In genomic region chr2:25197191-25197590, GRCm38 (mm10) we compare ENCODE assay signal across 11 mouse cellular contexts. TPM values are rescaled to one million over a fixed set of nuclear protein-coding genes. Genes with fewer than 3 reads are reported as not detected.
DNase-seq lines count a peak whose midpoint lies in the region; ATAC-seq and TF ChIP-seq lines count a peak whose summit lies in the region.
"Had no signal": no experiment of that assay in that cellular context is flagged by ENCODE, and none has a peak within 500 bp of the region (broad histone marks: within the 10 kb centered on the region; RNA-seq: fewer than 3 reads in every experiment).

No protein-coding gene starts in this region.

- peaks cover 48% of the 10 kb centered on the region for H3K4me1 ChIP-seq in heart, embryonic 10.5 days
- H3K4me1 ChIP-seq in heart, embryonic 12.5 days (replicated peaks) = peaks cover 42% of the 10 kb centered on the region
- peaks cover 36% of the 10 kb centered on the region for H3K4me1 ChIP-seq in liver, postnatal 0 days (ENCODE audit: insufficient read depth)

- no peak for TF ChIP-seq EP300 in liver, postnatal 0 days (IDR thresholded peaks at IDR 0.05; ENCODE audit: low read depth)

- TF ChIP-seq CTCF in C2C12 (IDR thresholded peaks at IDR 0.05; ENCODE audit: control insufficient read depth, insufficient read depth, insufficient read length) = no peak
- no peak for TF ChIP-seq CTCF in liver, postnatal 0 days (IDR thresholded peaks at IDR 0.05; ENCODE audit: low read depth)

- DNase-seq in heart, embryonic 10.5 days (ENCODE audit: low spot score) = no peak
- DNase-seq in heart, postnatal 4 days = no peak
- no peak for DNase-seq in liver, postnatal 0 days
- DNase-seq in frontal cortex, adult 2 months (ENCODE audit: extremely low spot score in 1 of 2, low spot score in 1 of 2) = no peak
- no peak for DNase-seq in layer of hippocampus, adult 18-20 months (ENCODE audit: low spot score in 2 of 2)
- DNase-seq in ovary, postnatal 14 days (ENCODE audit: low spot score) = no peak

- H3K4me2 ChIP-seq in heart, embryonic 12.5 days = peak overlapping the region; percentile 72
- peak overlapping the region; percentile 83 for H3K4me2 ChIP-seq in liver, postnatal 0 days (ENCODE audit: low read depth, low read length)
- H3K4me2 ChIP-seq: midbrain, embryonic 15.5 days had no signal

- H3K79me3 ChIP-seq in C2C12 (ENCODE audit: low read depth) = peaks cover 3% of the 10 kb centered on the region

- H3K36me3 ChIP-seq in heart, embryonic 10.5 days = peaks cover 33% of the 10 kb centered on the region
- peaks cover 39% of the 10 kb centered on the region for H3K36me3 ChIP-seq in C2C12 (ENCODE audit: control insufficient read depth, insufficient read depth)
- H3K36me3 ChIP-seq in heart, embryonic 12.5 days = peaks cover 35% of the 10 kb centered on the region
- peaks cover 28% of the 10 kb centered on the region for H3K36me3 ChIP-seq in liver, postnatal 0 days (replicated peaks; ENCODE audit: insufficient read depth, low read length)

- H3K79me2 ChIP-seq in C2C12 (ENCODE audit: control insufficient read depth, insufficient read depth) = peaks cover 30% of the 10 kb centered on the region

- H3K9ac ChIP-seq in heart, embryonic 12.5 days = no peak overlapping the region
- H3K9ac ChIP-seq in liver, postnatal 0 days (replicated peaks) = peak overlapping the region; percentile 52
- H3K9ac ChIP-seq: midbrain, embryonic 15.5 days had no signal

- H3K4me3 ChIP-seq in heart, embryonic 10.5 days = peak overlapping the region; percentile 62
- peak overlapping the region; percentile 11 for H3K4me3 ChIP-seq in C2C12 (ENCODE audit: insufficient read depth, poor library complexity, severe bottlenecking)
- no peak overlapping the region for H3K4me3 ChIP-seq in heart, embryonic 12.5 days
- H3K4me3 ChIP-seq in liver, postnatal 0 days (ENCODE audit: low read depth, low read length) = 0 out of 2 replicates have a peak overlapping the region, but pooled peaks have one; percentile 50
- H3K4me3 ChIP-seq: midbrain, embryonic 15.5 days had no signal

- WGBS in heart, embryonic 10.5 days = 22% methylated on average over 2 of the region's 2 CpGs
- WGBS in heart, embryonic 12.5 days = 28% methylated on average over 2 of the region's 2 CpGs
- WGBS in liver, postnatal 0 days (ENCODE audit: insufficient replicate concordance) = 21% methylated on average over 2 of the region's 2 CpGs

- H3ac ChIP-seq in C2C12 (ENCODE audit: control insufficient read depth, insufficient read length, low read depth) = no peak overlapping the region

- H3K27me3 ChIP-seq in heart, embryonic 10.5 days (ENCODE audit: insufficient read depth, poor library complexity, severe bottlenecking) = peaks cover 32% of the 10 kb centered on the region
- H3K27me3 ChIP-seq in C2C12 (ENCODE audit: control insufficient read depth, insufficient read depth, insufficient read length) = no peaks in the 10 kb centered on the region
- peaks cover 17% of the 10 kb centered on the region for H3K27me3 ChIP-seq in heart, embryonic 12.5 days (replicated peaks)
- no peaks in the 10 kb centered on the region for H3K27me3 ChIP-seq in liver, postnatal 0 days (ENCODE audit: insufficient read depth, low read length)

- no peaks in the 10 kb centered on the region for H3K9me3 ChIP-seq in heart, embryonic 10.5 days
- H3K9me3 ChIP-seq in heart, embryonic 12.5 days (replicated peaks) = no peaks in the 10 kb centered on the region
- no peaks in the 10 kb centered on the region for H3K9me3 ChIP-seq in liver, postnatal 0 days (ENCODE audit: low read length)
- H3K9me3 ChIP-seq: midbrain, embryonic 15.5 days had no signal

- peak overlapping the region; percentile 79 for H3K27ac ChIP-seq in heart, embryonic 10.5 days
- H3K27ac ChIP-seq in heart, embryonic 12.5 days (ENCODE audit: poor library complexity, severe bottlenecking) = peak overlapping the region; percentile 62
- peak overlapping the region; percentile 93 for H3K27ac ChIP-seq in liver, postnatal 0 days (ENCODE audit: low read depth)
- H3K27ac ChIP-seq: midbrain, embryonic 15.5 days had no signal

- ATAC-seq in heart, embryonic 12.5 days (ENCODE audit: insufficient number of reproducible peaks, low FRiP score) = no peak
- ATAC-seq in liver, postnatal 0 days = no peak
- ATAC-seq: midbrain, embryonic 15.5 days had no signal

TF ChIP-seq in C2C12, 6 proteins besides CTCF, POLR2A, EP300 and RAD21:
- no peak for TF ChIP-seq MAX (IDR thresholded peaks at IDR 0.05)
- no peak for TF ChIP-seq CEBPB (IDR thresholded peaks at IDR 0.05; ENCODE audit: low read depth)
- TF ChIP-seq MYOG (IDR thresholded peaks at IDR 0.05; ENCODE audit: control insufficient read depth, extremely low read depth, insufficient read length) = no peak
- no peak for TF ChIP-seq USF1 (IDR thresholded peaks at IDR 0.05; ENCODE audit: low read depth)
- TF ChIP-seq FOSL1 (IDR thresholded peaks at IDR 0.05; ENCODE audit: insufficient read depth, low read length, poor library complexity, severe bottlenecking) = no peak
- TF ChIP-seq MYOD1 (IDR thresholded peaks at IDR 0.05; ENCODE audit: control insufficient read depth, insufficient read length, low read depth) = no peak

RNA-seq across cellular contexts. Expression of gene Tor4a, which starts 0.5 kb away (rescaled TPM):
- 7.7 and 8.4 TPM in 2 replicates for polyA plus RNA-seq in heart, embryonic 10.5 days (2016; fragmentation: Nextera tagmentation; extraction: Ambion mirVana)
- total RNA-seq in heart, postnatal 4 days (2021) = 1 to 10 TPM; 4.4 to 5.8 TPM
- polyA plus RNA-seq in C2C12 (2012; fragmentation: generic; extraction: Trizol) = 15.5 TPM
- 6.6 and 7.0 TPM in 2 replicates for polyA plus RNA-seq in heart, embryonic 12.5 days (2016; fragmentation: Nextera tagmentation; extraction: Ambion mirVana)
- polyA plus RNA-seq in liver, postnatal 0 days (2015; fragmentation: Nextera tagmentation; extraction: Ambion mirVana) = 5.4 and 6.0 TPM in 2 replicates
- polyA plus RNA-seq in frontal cortex, adult 2 months (2012; rRNA removed) = 2.6 and 3.0 TPM in 2 replicates
- total RNA-seq in layer of hippocampus, adult 18-20 months (2021) = 1 to 10 TPM; 1.9 to 2.3 TPM

RNA-seq across cellular contexts. Expression of gene Nelfb, which starts 14.1 kb away (rescaled TPM):
- 90.9 and 99.8 TPM in 2 replicates for polyA plus RNA-seq in heart, embryonic 10.5 days (2016; fragmentation: Nextera tagmentation; extraction: Ambion mirVana)
- 10 to 100 TPM; 43.4 to 44.5 TPM for total RNA-seq in heart, postnatal 4 days (2021)
- 47.4 TPM for polyA plus RNA-seq in C2C12 (2012; fragmentation: generic; extraction: Trizol)
- 73.3 and 74.4 TPM in 2 replicates for polyA plus RNA-seq in heart, embryonic 12.5 days (2016; fragmentation: Nextera tagmentation; extraction: Ambion mirVana)
- 19.3 and 22.3 TPM in 2 replicates for polyA plus RNA-seq in liver, postnatal 0 days (2015; fragmentation: Nextera tagmentation; extraction: Ambion mirVana)
- 60.2 and 65.6 TPM in 2 replicates for polyA plus RNA-seq in frontal cortex, adult 2 months (2012; rRNA removed)
- total RNA-seq in layer of hippocampus, adult 18-20 months (2021) = 10 to 100 TPM; 56.7 to 60.0 TPM

RNA-seq across cellular contexts. Expression of gene Nrarp, which starts 16.6 kb away (rescaled TPM):
- 5.7 and 5.9 TPM in 2 replicates for polyA plus RNA-seq in heart, embryonic 10.5 days (2016; fragmentation: Nextera tagmentation; extraction: Ambion mirVana)
- total RNA-seq in heart, postnatal 4 days (2021) = 10 to 100 TPM; 31.2 to 33.4 TPM
- polyA plus RNA-seq in C2C12 (2012; fragmentation: generic; extraction: Trizol) = 0.56 TPM
- 10.8 and 12.8 TPM in 2 replicates for polyA plus RNA-seq in heart, embryonic 12.5 days (2016; fragmentation: Nextera tagmentation; extraction: Ambion mirVana)
- 1.3 and 1.7 TPM in 2 replicates for polyA plus RNA-seq in liver, postnatal 0 days (2015; fragmentation: Nextera tagmentation; extraction: Ambion mirVana)
- polyA plus RNA-seq in frontal cortex, adult 2 months (2012; rRNA removed) = 38.7 and 39.1 TPM in 2 replicates
- total RNA-seq in layer of hippocampus, adult 18-20 months (2021) = 10 to 100 TPM; 19.5 to 21.0 TPM

RNA-seq across cellular contexts. Expression of gene Stpg3, which starts 17.2 kb away (rescaled TPM):
- polyA plus RNA-seq in heart, embryonic 10.5 days (2016; fragmentation: Nextera tagmentation; extraction: Ambion mirVana) = 0.10 TPM in 1 of 2 replicates, not detected in the other
- not detected for total RNA-seq in heart, postnatal 4 days (2021)
- polyA plus RNA-seq in C2C12 (2012; fragmentation: generic; extraction: Trizol) = not detected
- not detected in 2 replicates for polyA plus RNA-seq in heart, embryonic 12.5 days (2016; fragmentation: Nextera tagmentation; extraction: Ambion mirVana)
- polyA plus RNA-seq in liver, postnatal 0 days (2015; fragmentation: Nextera tagmentation; extraction: Ambion mirVana) = not detected in 2 replicates
- 0.06 and 0.15 TPM in 2 replicates for polyA plus RNA-seq in frontal cortex, adult 2 months (2012; rRNA removed)
- under 1 TPM; 0.18 to 0.25 TPM for total RNA-seq in layer of hippocampus, adult 18-20 months (2021)
- polyA plus RNA-seq: forebrain, embryonic 11.5 days; inflammation-experienced regulatory T-cells, adult 6 months; midbrain, embryonic 15.5 days had no signal

RNA-seq across cellular contexts. Expression of gene Fam166a, which starts 21.4 kb away (rescaled TPM):
- polyA plus RNA-seq in heart, embryonic 10.5 days (2016; fragmentation: Nextera tagmentation; extraction: Ambion mirVana) = 0.92 TPM in 1 of 2 replicates, not detected in the other
- not detected for total RNA-seq in heart, postnatal 4 days (2021)
- not detected for polyA plus RNA-seq in C2C12 (2012; fragmentation: generic; extraction: Trizol)
- polyA plus RNA-seq in heart, embryonic 12.5 days (2016; fragmentation: Nextera tagmentation; extraction: Ambion mirVana) = not detected in 2 replicates
- not detected in 2 replicates for polyA plus RNA-seq in liver, postnatal 0 days (2015; fragmentation: Nextera tagmentation; extraction: Ambion mirVana)
- 0.16 and 0.19 TPM in 2 replicates for polyA plus RNA-seq in frontal cortex, adult 2 months (2012; rRNA removed)
- total RNA-seq in layer of hippocampus, adult 18-20 months (2021) = under 1 TPM in 1 of 2 experiments, not detected in 1; 0.69 TPM
- polyA plus RNA-seq: inflammation-experienced regulatory T-cells, adult 6 months had no signal
